Comparison of ENCODE assay signal across 7 mouse cellular contexts in the genomic region with DNA sequence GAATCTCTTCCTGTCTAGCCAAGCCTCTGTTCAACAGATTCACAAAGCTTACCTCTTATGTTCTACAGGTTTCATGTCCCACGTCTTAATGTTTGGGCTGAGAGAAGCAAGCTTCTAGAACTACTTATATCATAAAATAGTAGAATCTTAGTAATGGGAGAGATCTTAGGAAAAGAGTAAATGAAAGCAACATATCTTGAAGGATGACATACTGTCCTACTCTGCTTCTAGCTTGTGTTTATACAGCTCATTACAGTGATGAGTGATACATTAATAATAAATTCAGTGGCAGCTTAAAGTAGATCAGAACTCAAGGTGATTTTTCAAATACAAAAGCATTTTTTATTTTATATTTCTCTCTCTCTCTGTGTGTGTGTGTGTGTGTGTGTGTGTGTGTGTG. TPM values are rescaled to one million over a fixed set of nuclear protein-coding genes. Genes with fewer than 3 reads are reported as not detected.
DNase-seq lines count a peak whose midpoint lies in the region; ATAC-seq and TF ChIP-seq lines count a peak whose summit lies in the region.

A gene (minus strand): TSS at position 101 of the 400 bp plus-strand sequence.

- TF ChIP-seq POLR2A in thymus, adult 2 months (IDR thresholded peaks at IDR 0.05; ENCODE audit: control insufficient read depth, extremely low read depth, insufficient read depth, low read length, poor library complexity), result no peak

- no peaks in the 10 kb centered on the region for H3K9me3 ChIP-seq in limb, embryonic 15.5 days

- H3K4me1 ChIP-seq in thymus, adult 2 months (replicated peaks; ENCODE audit: control insufficient read depth, insufficient read depth, low read length), result 0 out of 2 replicates have a peak, but pooled peaks cover 6% of the 10 kb centered on the region
- peaks cover 9% of the 10 kb centered on the region; the same call in 1 of the 2 replicates for H3K4me1 ChIP-seq in limb, embryonic 15.5 days

- H3K27ac ChIP-seq in thymus, adult 2 months (ENCODE audit: control insufficient read depth, insufficient read depth, low read length), result no peak within 1 kb of the TSS
- no peak within 1 kb of the TSS for H3K27ac ChIP-seq in limb, embryonic 15.5 days

- no peaks in the 10 kb centered on the region for H3K27me3 ChIP-seq in thymus, adult 2 months (ENCODE audit: control insufficient read depth, insufficient read depth, low read length)
- no peaks in the 10 kb centered on the region for H3K27me3 ChIP-seq in limb, embryonic 15.5 days

- H3K36me3 ChIP-seq in thymus, adult 2 months (ENCODE audit: control insufficient read depth, insufficient read depth, low read length), result no peaks in the 10 kb centered on the region
- no peaks in the 10 kb centered on the region for H3K36me3 ChIP-seq in limb, embryonic 15.5 days

- no peak within 1 kb of the TSS for H3K9ac ChIP-seq in limb, embryonic 15.5 days

- WGBS in thymus, adult 2 months, result 84% methylated on average over 1 of the region's 1 CpGs
- WGBS in limb, embryonic 15.5 days, result 84% methylated on average over 1 of the region's 1 CpGs

- no peak within 1 kb of the TSS for H3K4me3 ChIP-seq in thymus, adult 2 months (ENCODE audit: control insufficient read depth, insufficient read depth, low read length)
- no peak within 1 kb of the TSS for H3K4me3 ChIP-seq in limb, embryonic 15.5 days

- no peak within 1 kb of the TSS for H3K4me2 ChIP-seq in limb, embryonic 15.5 days

- no peak for TF ChIP-seq CTCF in thymus, adult 2 months (IDR thresholded peaks at IDR 0.05; ENCODE audit: borderline replicate concordance, control insufficient read depth, extremely low read depth, insufficient read depth, low read length, poor library complexity)

- ATAC-seq in erythroid progenitor cell, adult 5-6 weeks (replicated peaks; ENCODE audit: low FRiP score, poor library complexity, severe bottlenecking), result no peak
- ATAC-seq in hematopoietic stem cell, adult 5-6 weeks (replicated peaks in 1 of 2; ENCODE audit: insufficient read depth in 1 of 2, low FRiP score in 2 of 2, low TSS enrichment in 1 of 2, low read depth in 1 of 2, poor library complexity in 2 of 2, severe bottlenecking in 2 of 2), result no peak
- no peak for ATAC-seq in limb, embryonic 15.5 days (ENCODE audit: insufficient number of reproducible peaks, low FRiP score, low TSS enrichment, low read depth)

- no peak for DNase-seq in thymus, adult 2 months
- no peak for DNase-seq in thymus, postnatal 14 days
- DNase-seq in Muller cell, postnatal 12 days (ENCODE audit: inconsistent ontology term), result no peak
- DNase-seq in spleen, postnatal 10 days (ENCODE audit: low spot score in 2 of 2), result no peak

RNA-seq across cellular contexts. Expression of the gene that starts here (rescaled TPM):
- polyA plus RNA-seq in thymus, adult 2 months (2012; rRNA removed), result 35.9 and 37.6 TPM in 2 replicates
- total RNA-seq in erythroid progenitor cell, adult 5-6 weeks (2015; ENCODE audit: low replicate concordance), result 17.2 and 28.8 TPM in 2 replicates
- total RNA-seq in erythroid progenitor cell, adult 5-6 weeks (2017; ENCODE audit: low replicate concordance), result 15.1 and 16.4 TPM in 2 replicates
- 94.2 and 103 TPM in 2 replicates for total RNA-seq in hematopoietic stem cell, adult 5-6 weeks (2017)
- polyA plus RNA-seq in limb, embryonic 15.5 days (2015; fragmentation: Nextera tagmentation; extraction: Ambion mirVana), result 23.4 and 23.6 TPM in 2 replicates
